Mouse (Mus musculus) stomach, embryonic 16.5 days (tissue): Measurements from ENCODE around the gene Hadhb. TPM values are rescaled to one million over a fixed set of nuclear protein-coding genes. Genes with fewer than 3 reads are reported as not detected.
"Not testable (repeated sequence)": the region's sequence is repeated elsewhere in the genome, so short reads cannot be mapped to it uniquely, and the experiment has no call there.

Experiments
- ATAC-seq: fragments of 200-750 bp; cut with Nextera tagmentation; 2 replicates; pipeline ENCODE4 v1.8.0; 2017; ENCODE audit warnings: moderate number of reproducible peaks, moderate TSS enrichment; ENCODE audit not compliant: insufficient read depth, low FRiP score
- H3K27ac ChIP-seq: fragments of 300-500 bp; sonication (generic); 2 replicates; pipeline ENCODE4 v1.5.1; 2014; ENCODE audit warnings: low read length
- H3K27me3 ChIP-seq: fragments of 300-500 bp; sonication (generic); 2 replicates; pipeline ENCODE4 v1.6.1; 2014; ENCODE audit warnings: low read length, control low read depth, mixed read lengths; ENCODE audit not compliant: control insufficient read depth, insufficient read depth
- H3K36me3 ChIP-seq: fragments of 300-500 bp; sonication (generic); 2 replicates; pipeline ENCODE4 v1.6.1; 2014; ENCODE audit warnings: low read length; ENCODE audit not compliant: control insufficient read depth, insufficient read depth
- H3K4me1 ChIP-seq: fragments of 300-500 bp; sonication (generic); 2 replicates; pipeline ENCODE4 v1.6.1; 2014; ENCODE audit warnings: low read length, control low read depth, mixed read lengths; ENCODE audit not compliant: control insufficient read depth, insufficient read depth
- H3K4me2 ChIP-seq: fragments of 300-500 bp; sonication (generic); 2 replicates; pipeline ENCODE4 v1.6.1; 2014; ENCODE audit warnings: low read depth, low read length, mixed read lengths
- H3K4me3 ChIP-seq: fragments of 300-500 bp; sonication (generic); replicated peaks from 2 replicates; pipeline ENCODE4 v1.5.1; 2014; ENCODE audit warnings: mild to moderate bottlenecking, low read length
- H3K9ac ChIP-seq: fragments of 300-500 bp; sonication (generic); 2 replicates; pipeline ENCODE4 v1.6.1; 2014; ENCODE audit warnings: low read length
- H3K9me3 ChIP-seq: fragments of 300-500 bp; sonication (generic); replicated peaks from 2 replicates; pipeline ENCODE4 v1.6.1; 2016; ENCODE audit warnings: low read length, control low read depth; ENCODE audit not compliant: control insufficient read depth
- WGBS: fragments of 180-500 bp; shearing (Covaris S2); extraction: QIAGEN DNeasy Blood & Tissue Kit; methylation state at CpG from one replicate; pipeline ENCODE4 v1.1.7; 2014; 5-methylcytosine and 5-hydroxymethylcytosine counted together
- polyA plus RNA-seq: library from polyadenylated mRNA; unstranded; fragments of >200 nt; fragmentation: Nextera tagmentation; extraction: Ambion mirVana; gene quantifications from 2 replicates; pipeline ENCODE4 v1.2.1, GENCODE M21; 2015

Gene Hadhb
- polyA plus RNA-seq, 1 experiment from 2014 or later, result 217 TPM

DNA sequence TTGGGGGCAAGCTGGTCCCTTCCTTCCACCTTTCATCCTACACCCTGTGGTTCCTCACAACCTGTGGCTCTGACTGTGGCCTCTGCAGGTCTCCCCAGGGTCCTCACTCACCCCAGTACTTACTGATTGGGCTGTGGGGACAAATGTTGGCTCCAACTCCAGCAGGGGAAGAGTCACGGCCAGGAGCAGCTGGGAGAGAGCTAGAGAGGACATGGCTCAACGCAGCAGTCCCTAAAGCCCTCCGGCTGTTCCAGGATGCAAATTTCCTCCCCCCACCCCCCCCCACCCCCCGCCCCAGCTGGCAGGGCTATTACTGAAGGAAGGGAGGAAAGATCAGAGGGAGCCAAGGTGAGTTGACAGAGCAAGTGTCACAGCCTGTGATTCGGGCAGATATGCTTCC, 50.4 kb downstream of the Hadhb start, which contains the start of gene Adgrf3:
TSS of gene Adgrf3 (minus strand) at position 230 of the 400 bp plus-strand sequence.
- H3K9ac ChIP-seq, result no peak within 1 kb of the TSS
- WGBS, result 36% methylated on average over 5 of the region's 5 CpGs
- peaks cover 8% of the 10 kb centered on the region for H3K4me1 ChIP-seq
- 0 out of 2 replicates have a peak, but pooled peaks have one; percentile 23 for ATAC-seq
- H3K9me3 ChIP-seq, result no peaks in the 10 kb centered on the region
- H3K4me2 ChIP-seq, result no peak within 1 kb of the TSS
- H3K27me3 ChIP-seq, result no peaks in the 10 kb centered on the region
- H3K36me3 ChIP-seq, result no peaks in the 10 kb centered on the region
- peak within 1 kb of the TSS; percentile 33; the same call in 1 of the 2 replicates for H3K27ac ChIP-seq
- no peak within 1 kb of the TSS for H3K4me3 ChIP-seq

DNA sequence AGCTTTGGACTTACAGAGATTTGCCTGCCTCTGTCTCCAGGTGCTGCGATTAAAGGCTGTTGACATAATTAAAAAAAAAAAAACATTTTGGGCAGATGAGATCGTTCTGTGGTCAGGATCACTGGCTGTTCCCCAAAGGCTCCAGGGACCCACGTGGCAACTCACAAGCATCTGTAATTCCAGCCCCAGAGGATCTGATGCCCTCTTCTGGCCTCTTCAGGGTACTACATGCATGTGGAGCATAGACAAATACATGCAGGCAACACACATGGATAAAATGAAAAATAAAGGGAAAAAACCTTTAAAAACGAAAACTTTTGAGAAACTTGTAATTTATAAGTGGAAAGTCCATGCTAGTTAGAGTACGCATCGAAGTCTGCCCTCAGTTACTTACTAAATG, 52.2 kb downstream of the Hadhb start:
- Histone ChIP-seq H3K9me3 (no peaks in the 10 kb centered on the region), H3K4me3 (no peak overlapping the region), H3K4me2 (no peak overlapping the region), H3K36me3 (no peaks in the 10 kb centered on the region), H3K27me3 (no peaks in the 10 kb centered on the region), H3K4me1 (peaks cover 8% of the 10 kb centered on the region), H3K9ac (no peak overlapping the region), H3K27ac (no peak overlapping the region)
- no peak for ATAC-seq
- WGBS, result 68% methylated on average over 6 of the region's 6 CpGs

DNA sequence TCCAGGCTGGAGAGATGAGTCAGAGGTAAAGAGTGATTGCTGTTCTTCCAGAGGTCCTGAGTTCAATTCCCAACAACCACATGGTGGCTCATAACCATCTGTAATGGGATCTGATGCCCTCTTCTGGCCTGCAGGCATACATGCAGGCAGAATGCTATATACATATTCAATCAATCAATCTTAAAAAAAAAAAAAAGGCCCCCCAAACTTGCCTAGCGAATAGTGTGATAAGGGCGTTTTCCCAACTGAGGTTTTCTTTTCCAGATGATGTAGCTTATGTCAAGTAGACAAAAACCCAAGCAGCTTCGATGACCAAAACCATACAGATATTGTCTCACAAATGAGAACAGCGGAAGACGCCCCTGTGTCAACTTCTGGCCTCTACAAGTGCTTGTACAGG, 55.7 kb downstream of the Hadhb start:
- H3K27ac ChIP-seq, H3K4me1 ChIP-seq, H3K4me3 ChIP-seq, H3K36me3 ChIP-seq, H3K9ac ChIP-seq, H3K9me3 ChIP-seq, H3K27me3 ChIP-seq, H3K4me2 ChIP-seq, ATAC-seq: not testable (repeated sequence)
- 82% methylated on average over 5 of the region's 5 CpGs for WGBS

DNA sequence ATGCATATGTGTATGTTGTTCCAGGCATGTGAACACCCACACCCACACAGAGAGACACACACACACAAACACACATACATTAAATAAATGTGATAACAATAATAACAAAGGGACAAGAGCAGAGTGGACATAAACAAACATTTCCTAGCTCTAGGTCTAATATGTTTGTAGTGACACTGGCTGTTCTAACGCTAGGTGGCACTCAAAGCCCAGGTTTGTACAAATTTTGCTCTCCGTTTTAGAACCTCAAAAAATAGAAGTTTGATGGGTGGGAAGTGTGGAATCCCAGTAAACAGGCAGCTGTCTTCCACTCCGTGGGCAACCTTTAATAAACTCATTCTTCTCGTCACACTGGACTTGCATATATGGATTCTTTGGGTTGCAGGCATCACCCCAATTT, 59.8 kb downstream of the Hadhb start:
- H3K36me3 ChIP-seq, result no peaks in the 10 kb centered on the region
- no peaks in the 10 kb centered on the region; the same call in 1 of the 2 replicates for H3K27me3 ChIP-seq
- no peak for ATAC-seq
- no peak overlapping the region for H3K4me3 ChIP-seq
- no peaks in the 10 kb centered on the region for H3K4me1 ChIP-seq
- H3K4me2 ChIP-seq, result no peak overlapping the region
- no peaks in the 10 kb centered on the region for H3K9me3 ChIP-seq
- 12% methylated on average over 4 of the region's 4 CpGs for WGBS
- H3K9ac ChIP-seq, result no peak overlapping the region
- H3K27ac ChIP-seq, result no peak overlapping the region

DNA sequence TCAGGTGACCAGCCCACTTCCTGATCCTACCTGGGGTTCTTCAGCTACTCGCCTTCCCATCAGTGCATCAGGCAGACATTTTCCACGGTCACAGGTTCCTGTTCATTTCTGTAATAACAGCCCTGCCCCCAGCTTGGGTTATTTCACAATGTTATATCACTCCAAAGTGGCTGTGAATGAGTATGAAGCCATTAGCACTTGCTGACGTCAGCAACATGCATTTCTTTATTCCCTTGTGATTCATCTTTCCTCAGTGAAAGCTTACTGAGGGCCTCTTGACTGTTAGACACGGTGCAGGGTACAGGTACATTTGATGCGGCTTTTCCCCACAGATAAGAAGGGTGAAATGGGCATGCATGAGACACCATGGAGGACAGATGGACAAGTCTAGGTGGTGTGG, 60.9 kb downstream of the Hadhb start:
- H3K9me3 ChIP-seq, result no peaks in the 10 kb centered on the region
- no peak overlapping the region for H3K9ac ChIP-seq
- H3K4me1 ChIP-seq, result no peaks in the 10 kb centered on the region
- H3K4me3 ChIP-seq, result no peak overlapping the region
- WGBS, result 67% methylated on average over 5 of the region's 5 CpGs
- no peak overlapping the region for H3K4me2 ChIP-seq
- H3K27me3 ChIP-seq, result no peaks in the 10 kb centered on the region; the same call in 1 of the 2 replicates
- H3K27ac ChIP-seq, result no peak overlapping the region
- H3K36me3 ChIP-seq, result no peaks in the 10 kb centered on the region
- ATAC-seq, result no peak

DNA sequence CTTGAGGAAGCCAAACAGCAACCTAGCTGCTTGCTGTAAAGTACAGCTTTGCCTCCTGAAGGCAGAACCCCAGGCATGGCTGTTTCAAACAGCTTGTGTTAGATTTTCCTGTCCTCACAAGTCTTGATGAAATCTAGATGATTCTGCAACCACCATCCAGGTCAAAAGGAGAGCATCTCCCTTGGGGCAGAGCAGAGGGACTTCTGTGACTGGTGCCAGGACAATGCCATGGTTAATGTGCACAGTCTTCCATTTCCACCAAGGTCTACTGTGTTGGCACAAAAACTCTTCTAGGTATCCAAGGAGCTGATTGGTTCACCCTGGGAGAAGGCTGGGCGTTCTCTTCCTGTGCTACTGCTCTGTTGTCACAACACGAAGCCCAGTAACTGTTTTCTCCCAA, 64.7 kb downstream of the Hadhb start:
- Histone ChIP-seq H3K27me3 (no peaks in the 10 kb centered on the region; the same call in 1 of the 2 replicates), H3K9ac (no peak overlapping the region), H3K4me3 (no peak overlapping the region), H3K9me3 (no peaks in the 10 kb centered on the region), H3K4me2 (no peak overlapping the region), H3K27ac (no peak overlapping the region), H3K36me3 (peaks cover 4% of the 10 kb centered on the region; the same call in 1 of the 2 replicates), H3K4me1 (no peaks in the 10 kb centered on the region)
- 90% methylated on average over 2 of the region's 2 CpGs for WGBS
- no peak for ATAC-seq

DNA sequence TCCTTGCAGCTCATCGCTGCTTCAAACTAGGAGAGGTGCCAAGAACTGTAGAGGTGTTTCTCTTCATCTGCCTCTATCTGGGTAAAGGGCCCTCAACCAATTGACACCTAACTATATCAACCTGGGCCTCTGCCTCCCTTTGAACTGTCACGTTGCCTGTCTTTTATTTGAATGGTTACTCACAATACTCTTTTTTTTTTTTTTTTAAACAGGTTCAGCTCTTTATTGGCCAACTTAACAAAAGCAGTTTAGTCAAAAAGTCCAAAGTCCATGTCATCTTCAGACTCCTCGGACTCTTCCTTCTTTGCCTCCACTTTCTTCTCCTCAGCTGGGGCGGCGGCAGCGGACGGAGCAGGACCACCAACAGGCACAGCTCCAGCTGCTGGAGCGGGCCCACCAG, 65.6 kb downstream of the Hadhb start:
- Histone ChIP-seq H3K9ac (no peak overlapping the region), H3K4me3 (no peak overlapping the region), H3K27ac (no peak overlapping the region), H3K9me3 (no peaks in the 10 kb centered on the region), H3K27me3 (no peaks in the 10 kb centered on the region), H3K36me3 (peaks cover 4% of the 10 kb centered on the region; the same call in 1 of the 2 replicates), H3K4me2 (no peak overlapping the region), H3K4me1 (no peaks in the 10 kb centered on the region)
- no peak for ATAC-seq
- WGBS, result 82% methylated on average over 8 of the region's 8 CpGs

DNA sequence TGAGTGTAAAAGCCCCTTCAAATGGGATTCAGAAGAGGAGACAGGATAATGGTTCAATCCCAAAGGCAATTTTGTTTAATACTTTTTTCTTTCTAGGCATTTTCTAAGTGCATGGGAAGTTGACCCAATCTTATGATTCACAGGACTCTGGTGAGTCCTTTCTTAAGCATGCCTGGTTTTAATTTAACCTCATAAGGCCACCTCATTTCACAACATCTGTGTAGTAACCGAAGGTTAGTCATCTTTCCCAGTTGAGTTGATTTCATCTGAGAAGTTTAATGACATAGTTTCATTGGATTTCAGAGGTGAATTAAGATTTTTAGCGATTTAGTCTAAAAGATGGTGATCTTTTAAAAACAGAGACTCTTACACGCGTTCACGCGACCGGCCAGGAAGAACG, 67.6 kb downstream of the Hadhb start:
- ATAC-seq, result no peak
- 98% methylated on average over 8 of the region's 8 CpGs for WGBS
- Histone ChIP-seq H3K4me2 (no peak overlapping the region), H3K27ac (no peak overlapping the region), H3K4me1 (no peaks in the 10 kb centered on the region), H3K9ac (no peak overlapping the region), H3K4me3 (no peak overlapping the region), H3K9me3 (no peaks in the 10 kb centered on the region), H3K27me3 (no peaks in the 10 kb centered on the region), H3K36me3 (peaks cover 4% of the 10 kb centered on the region; the same call in 1 of the 2 replicates)

DNA sequence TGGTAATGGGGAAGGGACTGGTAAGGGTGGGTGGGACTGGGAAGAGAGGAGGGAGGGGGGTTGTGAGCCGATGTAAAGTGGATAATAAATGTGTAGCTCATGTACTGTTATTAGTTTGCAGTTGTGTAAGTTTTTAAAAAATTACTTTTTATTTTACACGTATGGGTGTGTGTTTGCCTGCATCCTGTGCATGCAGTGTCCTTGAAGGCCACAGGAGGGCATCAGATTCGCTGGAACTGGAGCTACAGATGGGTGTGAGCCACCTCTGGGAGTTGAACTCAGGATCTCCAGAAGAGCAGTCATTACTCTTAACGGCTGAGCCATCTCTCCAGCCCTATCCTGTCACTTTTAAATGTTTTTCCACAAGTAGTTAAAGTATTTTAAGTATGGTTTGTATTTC, 75.9 kb downstream of the Hadhb start:
- peaks cover 13% of the 10 kb centered on the region for H3K4me1 ChIP-seq
- no peaks in the 10 kb centered on the region for H3K36me3 ChIP-seq
- H3K9ac ChIP-seq, result no peak overlapping the region
- no peaks in the 10 kb centered on the region for H3K27me3 ChIP-seq
- no peak overlapping the region for H3K4me3 ChIP-seq
- H3K9me3 ChIP-seq, result 0 out of 2 replicates have a peak, but pooled peaks cover 3% of the 10 kb centered on the region
- no peak for ATAC-seq
- H3K4me2 ChIP-seq, result no peak overlapping the region
- H3K27ac ChIP-seq, result no peak overlapping the region
- 78% methylated on average over 4 of the region's 4 CpGs for WGBS
